Mouse (Mus musculus): Measurements from ENCODE around the gene Exph5. TPM values are rescaled to one million over a fixed set of nuclear protein-coding genes. Genes with fewer than 3 reads are reported as not detected.

Gene Exph5
- 0.13 and 0.27 TPM in 2 replicates for polyA plus RNA-seq (2015; fragmentation: Nextera tagmentation; extraction: Ambion mirVana)

DNA sequence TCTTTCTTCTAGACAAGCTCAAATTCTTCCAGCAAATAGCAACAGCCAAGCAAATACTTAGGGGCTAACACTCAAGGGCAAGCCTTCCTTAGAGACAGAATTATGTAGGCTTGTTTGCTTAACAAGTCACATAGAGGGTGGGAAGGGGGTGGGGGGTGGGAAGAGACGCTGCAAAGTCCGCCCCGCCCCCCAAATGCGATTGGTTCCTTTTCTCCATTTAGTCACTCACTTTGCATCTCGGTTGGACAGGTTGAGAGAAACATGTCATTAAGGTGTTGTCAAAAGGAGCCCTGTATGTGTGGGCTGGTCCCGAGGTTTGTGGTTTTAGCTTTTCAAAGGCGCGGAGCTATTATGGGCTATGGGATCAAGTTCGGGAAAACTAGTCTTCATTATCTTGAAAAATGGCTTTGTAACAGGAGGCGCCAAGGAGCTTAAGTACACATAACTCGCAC lies at the start of gene Exph5:
Exph5 (plus strand) TSS at position 402 of the 452 bp plus-strand sequence.
- H3K9me3 ChIP-seq = no peaks in the 10 kb centered on the region
- H3K27ac ChIP-seq = no peak within 1 kb of the TSS
- H3K4me2 ChIP-seq (replicated peaks) = peak within 1 kb of the TSS; percentile 75
- peak within 1 kb of the TSS; percentile 55; the same call in 1 of the 2 replicates for H3K9ac ChIP-seq (replicated peaks)
- peaks cover 15% of the 10 kb centered on the region; the same call in 1 of the 2 replicates for H3K27me3 ChIP-seq
- ATAC-seq = no peak
- WGBS = 1% methylated on average over 11 of the region's 11 CpGs
- H3K4me3 ChIP-seq (replicated peaks) = peak within 1 kb of the TSS; percentile 40
- H3K4me1 ChIP-seq (replicated peaks) = peaks cover 14% of the 10 kb centered on the region
- no peaks in the 10 kb centered on the region for H3K36me3 ChIP-seq

DNA sequence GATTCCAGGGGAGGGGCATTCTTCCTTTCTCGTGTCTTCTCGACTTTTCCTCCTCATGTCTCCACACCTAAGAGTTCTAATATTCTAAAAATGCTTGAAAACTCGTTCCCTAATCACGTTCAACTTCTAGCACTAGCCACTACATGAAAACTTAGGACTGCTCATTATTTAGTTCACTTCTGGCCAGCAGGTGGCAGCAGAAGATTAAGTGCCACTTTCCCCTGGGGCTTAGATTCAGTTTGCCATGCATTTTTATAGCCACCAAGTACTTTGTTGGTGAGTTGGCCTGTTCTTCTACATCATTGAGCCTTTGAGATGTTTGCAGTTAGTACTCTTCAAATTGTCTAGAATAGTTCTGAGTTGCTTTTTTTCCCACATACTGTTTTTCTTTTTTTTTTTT lies 47.1 kb upstream of the Exph5 start:
- 0 out of 2 replicates have a peak, but pooled peaks have one; percentile 34 for ATAC-seq
- Histone ChIP-seq H3K9ac (replicated peaks) (no peak overlapping the region), H3K27me3 (no peaks in the 10 kb centered on the region), H3K36me3 (no peaks in the 10 kb centered on the region), H3K4me2 (replicated peaks) (no peak overlapping the region), H3K9me3 (no peaks in the 10 kb centered on the region), H3K4me3 (replicated peaks) (no peak overlapping the region), H3K27ac (no peak overlapping the region), H3K4me1 (replicated peaks) (peaks cover 6% of the 10 kb centered on the region; the same call in 1 of the 2 replicates)
- 12% methylated on average over 4 of the region's 4 CpGs for whole genome bisulfite sequencing

DNA sequence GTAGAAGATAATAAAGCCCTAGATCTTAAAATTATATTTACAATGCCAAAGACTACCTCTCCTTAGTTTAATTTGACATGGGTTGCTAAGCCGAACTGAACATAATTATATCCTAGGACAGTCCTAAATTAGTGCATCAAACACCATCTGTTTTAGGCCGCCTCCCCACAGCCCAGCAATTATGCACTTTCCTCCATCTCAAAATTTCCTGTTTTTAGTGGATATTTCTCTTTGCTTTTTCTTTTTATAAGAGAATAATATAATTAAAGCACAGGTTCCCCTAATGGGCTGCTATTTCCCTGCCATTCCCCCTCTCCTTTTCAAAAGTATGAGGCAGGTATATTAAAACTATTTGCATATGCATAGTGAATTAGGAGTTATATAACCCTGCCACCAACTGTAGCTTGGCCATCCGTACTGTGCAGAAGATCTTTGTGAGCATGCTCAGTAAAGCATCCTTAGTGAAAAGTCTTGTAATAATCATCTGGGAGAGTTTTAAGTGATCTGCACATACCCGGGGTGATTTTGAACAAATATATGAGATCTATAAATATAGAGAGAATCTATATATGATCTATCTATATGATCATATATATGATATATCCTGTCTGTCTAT lies 44.7 kb upstream of the Exph5 start:
- H3K27me3 ChIP-seq = no peaks in the 10 kb centered on the region
- H3K9ac ChIP-seq (replicated peaks) = no peak overlapping the region
- peaks cover 6% of the 10 kb centered on the region; the same call in 1 of the 2 replicates for H3K4me1 ChIP-seq (replicated peaks)
- H3K4me3 ChIP-seq (replicated peaks) = no peak overlapping the region
- no peaks in the 10 kb centered on the region for H3K9me3 ChIP-seq
- 87% methylated on average over 4 of the region's 4 CpGs for WGBS
- no peak overlapping the region for H3K27ac ChIP-seq
- no peak for ATAC-seq
- no peaks in the 10 kb centered on the region for H3K36me3 ChIP-seq
- H3K4me2 ChIP-seq (replicated peaks) = no peak overlapping the region

DNA sequence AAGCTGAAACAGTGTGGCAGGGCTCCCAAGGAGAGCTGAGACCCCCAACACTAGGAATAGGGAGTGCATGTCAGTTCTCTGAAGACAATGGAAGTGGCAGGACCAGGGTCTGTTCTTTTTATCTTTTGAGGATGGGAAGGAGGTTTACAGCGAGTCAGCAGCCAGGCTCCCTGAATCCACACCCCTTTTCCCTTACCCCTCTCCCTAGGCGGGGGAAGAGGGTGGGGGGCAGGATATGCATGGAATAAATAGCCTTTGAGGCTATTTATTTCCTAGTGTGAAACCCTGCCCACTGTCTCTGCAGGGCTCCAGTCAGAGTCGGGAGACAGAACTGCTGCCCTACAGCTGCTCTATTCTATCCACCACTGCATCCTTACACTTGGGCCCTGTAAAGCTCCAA lies 43.7 kb upstream of the Exph5 start:
- no peaks in the 10 kb centered on the region for H3K36me3 ChIP-seq
- no peaks in the 10 kb centered on the region for H3K9me3 ChIP-seq
- H3K27me3 ChIP-seq = no peaks in the 10 kb centered on the region
- ATAC-seq = no peak
- no peak overlapping the region for H3K4me3 ChIP-seq (replicated peaks)
- H3K4me2 ChIP-seq (replicated peaks) = no peak overlapping the region
- no peak overlapping the region for H3K27ac ChIP-seq
- peak overlapping the region; percentile 8; the same call in 1 of the 2 replicates for H3K9ac ChIP-seq (replicated peaks)
- 0% methylated on average over 3 of the region's 3 CpGs for WGBS
- peaks cover 6% of the 10 kb centered on the region; the same call in 1 of the 2 replicates for H3K4me1 ChIP-seq (replicated peaks)

DNA sequence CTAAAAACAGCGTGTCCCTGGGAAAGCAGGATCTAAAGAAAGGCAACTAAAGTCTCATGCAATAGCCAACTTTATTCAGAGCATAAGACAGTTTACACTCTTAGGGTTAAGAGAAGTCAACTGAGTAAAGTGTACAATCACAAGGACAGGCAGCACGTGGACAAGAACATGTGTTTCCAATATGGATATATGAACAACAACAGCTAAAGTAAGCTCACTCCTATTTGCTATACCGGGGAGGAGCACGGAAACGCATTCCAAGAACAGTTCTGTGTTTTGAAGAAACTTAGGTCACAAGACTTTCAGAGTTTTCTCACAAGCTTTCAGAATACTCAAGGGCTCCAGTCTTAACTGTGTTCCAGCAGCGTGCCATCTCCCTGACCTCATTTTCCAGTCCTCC lies 43.3 kb upstream of the Exph5 start:
- no peaks in the 10 kb centered on the region for H3K36me3 ChIP-seq
- H3K27me3 ChIP-seq = no peaks in the 10 kb centered on the region
- no peak overlapping the region for H3K4me2 ChIP-seq (replicated peaks)
- H3K4me1 ChIP-seq (replicated peaks) = peaks cover 6% of the 10 kb centered on the region; the same call in 1 of the 2 replicates
- no peak for ATAC-seq
- H3K4me3 ChIP-seq (replicated peaks) = no peak overlapping the region
- WGBS = 44% methylated on average over 6 of the region's 6 CpGs
- H3K9me3 ChIP-seq = no peaks in the 10 kb centered on the region
- 0 out of 2 replicates have a peak overlapping the region, but pooled peaks have one; percentile 8 for H3K9ac ChIP-seq (replicated peaks)
- no peak overlapping the region for H3K27ac ChIP-seq

DNA sequence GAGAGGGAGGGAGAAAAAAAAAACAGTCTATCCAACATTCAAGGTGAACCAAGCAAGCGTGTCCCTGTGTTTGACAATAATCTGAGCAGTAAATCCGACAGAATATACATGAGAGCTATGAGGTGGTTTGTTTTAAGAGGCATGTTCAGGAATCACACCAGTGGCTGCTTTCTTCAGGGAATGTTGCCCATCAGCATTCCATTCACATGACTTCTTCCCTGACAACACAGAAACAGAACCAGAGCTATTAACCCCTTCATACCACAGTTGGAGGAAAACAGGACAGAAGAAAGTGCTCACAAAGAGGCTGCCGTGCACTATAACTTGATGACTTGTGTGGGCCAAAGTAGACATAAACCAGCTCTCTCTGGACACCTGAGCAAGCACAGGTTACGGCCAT lies 37.1 kb upstream of the Exph5 start:
- H3K9me3 ChIP-seq = no peaks in the 10 kb centered on the region
- no peak overlapping the region for H3K4me2 ChIP-seq (replicated peaks)
- H3K4me1 ChIP-seq (replicated peaks) = no peaks in the 10 kb centered on the region
- ATAC-seq = no peak
- H3K36me3 ChIP-seq = no peaks in the 10 kb centered on the region
- no peak overlapping the region for H3K9ac ChIP-seq (replicated peaks)
- H3K27ac ChIP-seq = no peak overlapping the region
- H3K4me3 ChIP-seq (replicated peaks) = no peak overlapping the region
- H3K27me3 ChIP-seq = no peaks in the 10 kb centered on the region
- 76% methylated on average over 4 of the region's 4 CpGs for WGBS

DNA sequence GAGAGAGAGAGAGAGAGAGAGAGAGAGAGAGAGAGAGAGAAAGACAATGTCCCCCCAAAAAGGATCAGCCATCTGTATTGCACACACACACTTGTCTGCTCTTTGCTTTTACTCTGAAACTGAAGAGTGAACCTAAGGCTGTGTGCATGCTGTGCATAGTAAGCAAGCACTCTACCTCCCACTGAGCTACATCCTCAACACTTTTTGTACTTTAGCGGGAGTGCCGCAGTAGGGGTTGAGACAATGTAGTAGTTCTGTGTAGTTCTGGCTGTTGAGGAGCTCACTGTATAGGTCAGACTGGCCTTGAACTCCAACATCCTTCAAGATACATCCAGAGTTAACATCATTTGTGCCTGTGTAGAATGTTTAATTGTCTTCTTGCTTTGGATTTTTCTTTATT lies 35.9 kb upstream of the Exph5 start:
- no peak for ATAC-seq
- no peak overlapping the region for H3K27ac ChIP-seq
- no peaks in the 10 kb centered on the region for H3K4me1 ChIP-seq (replicated peaks)
- WGBS = 52% methylated on average over 2 of the region's 2 CpGs
- no peak overlapping the region for H3K4me3 ChIP-seq (replicated peaks)
- H3K36me3 ChIP-seq = no peaks in the 10 kb centered on the region
- no peak overlapping the region for H3K4me2 ChIP-seq (replicated peaks)
- H3K27me3 ChIP-seq = no peaks in the 10 kb centered on the region
- no peaks in the 10 kb centered on the region for H3K9me3 ChIP-seq
- H3K9ac ChIP-seq (replicated peaks) = no peak overlapping the region

DNA sequence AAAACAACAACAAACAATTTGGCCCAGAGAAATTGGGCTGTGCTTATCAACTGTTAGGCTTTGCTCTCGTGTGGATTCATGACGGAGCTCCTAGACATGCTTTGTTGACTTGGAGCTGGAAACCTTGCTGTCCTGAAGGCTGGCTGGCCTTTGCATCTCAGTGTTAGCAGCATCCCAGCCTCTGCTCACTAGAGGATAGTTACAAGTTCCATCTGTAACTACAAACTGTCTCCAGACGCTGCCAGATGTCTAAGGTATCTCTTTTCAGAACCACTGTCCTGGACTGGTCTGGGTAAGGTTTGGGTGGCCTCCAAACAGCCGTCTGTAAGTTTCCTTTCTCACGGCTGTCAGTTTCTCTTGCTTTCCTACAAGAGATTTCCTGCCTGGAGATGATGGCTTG lies 33.4 kb upstream of the Exph5 start:
- no peak overlapping the region for H3K27ac ChIP-seq
- H3K4me3 ChIP-seq (replicated peaks) = no peak overlapping the region
- H3K9me3 ChIP-seq = no peaks in the 10 kb centered on the region
- H3K36me3 ChIP-seq = no peaks in the 10 kb centered on the region
- WGBS = 79% methylated on average over 5 of the region's 5 CpGs
- H3K9ac ChIP-seq (replicated peaks) = no peak overlapping the region
- no peak for ATAC-seq
- no peaks in the 10 kb centered on the region for H3K4me1 ChIP-seq (replicated peaks)
- no peak overlapping the region for H3K4me2 ChIP-seq (replicated peaks)
- H3K27me3 ChIP-seq = no peaks in the 10 kb centered on the region

DNA sequence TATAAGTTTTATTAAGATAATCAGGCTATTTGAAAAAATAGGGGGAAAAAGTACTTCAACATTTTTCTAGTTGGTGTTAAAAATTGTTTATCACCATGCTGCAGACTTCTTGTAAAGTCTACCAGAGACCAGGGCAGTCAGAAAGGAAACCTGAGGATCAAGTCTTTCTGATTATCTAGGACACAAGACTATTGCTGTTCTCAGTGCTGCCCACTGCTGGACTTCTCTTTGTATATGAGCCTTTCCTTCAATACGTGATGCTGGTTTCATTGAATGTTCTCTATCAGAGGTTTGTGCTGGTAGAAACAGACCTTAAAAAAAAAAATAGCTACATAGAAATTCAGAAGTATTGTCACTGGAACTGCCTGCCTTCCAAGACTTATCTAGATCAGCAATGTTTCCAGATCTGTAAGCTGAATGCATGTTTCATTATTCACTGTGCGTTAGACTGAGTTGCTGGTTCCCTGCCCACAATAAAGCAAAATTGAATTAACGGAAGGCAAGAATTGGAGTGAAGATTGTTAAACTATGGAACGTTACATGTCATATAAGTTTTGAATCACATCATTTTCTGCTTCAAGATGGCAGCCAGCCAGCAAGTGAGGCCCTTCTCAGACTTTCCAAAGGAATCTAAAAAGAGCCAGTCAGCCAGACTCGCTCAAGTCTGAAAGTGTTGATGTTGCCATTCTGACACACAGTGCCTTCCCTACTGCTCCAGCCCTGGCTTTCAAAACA lies 32.6 kb upstream of the Exph5 start:
- Histone ChIP-seq H3K9me3 (no peaks in the 10 kb centered on the region), H3K4me2 (replicated peaks) (no peak overlapping the region), H3K27me3 (no peaks in the 10 kb centered on the region), H3K27ac (no peak overlapping the region), H3K36me3 (no peaks in the 10 kb centered on the region), H3K4me3 (replicated peaks) (no peak overlapping the region), H3K9ac (replicated peaks) (no peak overlapping the region), H3K4me1 (replicated peaks) (no peaks in the 10 kb centered on the region)
- no peak for ATAC-seq
- 81% methylated on average over 5 of the region's 5 CpGs for WGBS

DNA sequence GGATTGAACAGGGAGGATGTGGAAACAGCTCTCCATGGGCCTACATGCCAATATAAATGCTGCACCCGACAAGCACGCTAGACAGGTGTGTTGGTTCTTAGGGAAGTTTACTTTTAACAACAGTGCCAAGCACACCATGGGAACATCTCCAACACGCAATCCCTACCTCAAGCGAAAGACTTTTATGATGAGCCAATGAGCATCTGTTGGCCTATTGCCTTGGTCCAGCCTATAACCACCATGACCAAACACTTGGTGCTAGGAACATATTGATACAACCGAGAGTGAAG lies 32.1 kb upstream of the Exph5 start:
- 97% methylated on average over 5 of the region's 5 CpGs for WGBS

DNA sequence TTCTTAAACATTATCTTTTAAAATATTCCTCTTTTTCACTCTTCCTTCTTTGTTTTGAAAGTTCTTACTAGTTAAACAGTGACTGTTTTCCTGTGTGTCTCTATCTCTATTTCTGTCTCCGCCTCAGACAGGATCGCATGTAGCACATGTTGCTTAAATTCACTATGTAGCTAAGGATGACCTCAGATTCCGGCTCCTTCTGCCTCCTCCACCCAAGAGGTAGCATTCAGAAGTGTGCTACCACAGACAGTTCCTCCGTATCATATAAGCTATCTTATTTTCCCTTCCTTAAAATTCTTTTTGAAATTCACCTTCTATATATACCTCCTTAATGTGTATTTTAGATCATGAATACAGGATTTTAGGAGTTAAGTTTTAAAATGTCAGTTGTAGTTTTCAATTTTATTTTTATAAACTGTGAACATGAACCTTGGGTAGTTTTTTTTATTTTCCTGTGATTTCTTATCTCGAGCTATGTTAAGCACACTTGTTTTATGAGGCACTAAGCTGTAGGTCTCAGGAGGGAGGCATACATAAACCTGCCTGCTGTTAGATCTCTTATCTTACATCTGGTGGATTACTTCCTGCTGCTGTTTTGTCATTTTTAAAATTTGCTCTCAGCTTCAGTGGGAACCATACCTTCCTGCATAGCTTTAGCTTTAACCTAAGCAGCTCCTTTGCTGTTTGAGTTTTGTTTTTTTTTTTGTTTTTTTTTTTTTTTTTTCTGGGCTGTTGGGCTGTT lies 30.0 kb upstream of the Exph5 start:
- 81% methylated on average over 5 of the region's 5 CpGs for WGBS
- ATAC-seq = no peak
- H3K9ac ChIP-seq (replicated peaks) = no peak overlapping the region
- H3K4me2 ChIP-seq (replicated peaks) = no peak overlapping the region
- no peaks in the 10 kb centered on the region for H3K27me3 ChIP-seq
- H3K36me3 ChIP-seq = no peaks in the 10 kb centered on the region
- no peaks in the 10 kb centered on the region for H3K4me1 ChIP-seq (replicated peaks)
- no peak overlapping the region for H3K4me3 ChIP-seq (replicated peaks)
- H3K27ac ChIP-seq = no peak overlapping the region
- H3K9me3 ChIP-seq = no peaks in the 10 kb centered on the region

More for the DNA sequence above, 32.1 kb upstream of the Exph5 start:
- Histone ChIP-seq H3K4me1 (replicated peaks) (no peaks in the 10 kb centered on the region), H3K4me3 (replicated peaks) (no peak overlapping the region), H3K36me3 (no peaks in the 10 kb centered on the region), H3K27me3 (no peaks in the 10 kb centered on the region), H3K27ac (no peak overlapping the region), H3K9me3 (no peaks in the 10 kb centered on the region), H3K4me2 (replicated peaks) (no peak overlapping the region), H3K9ac (replicated peaks) (no peak overlapping the region)
- no peak for ATAC-seq

DNA sequence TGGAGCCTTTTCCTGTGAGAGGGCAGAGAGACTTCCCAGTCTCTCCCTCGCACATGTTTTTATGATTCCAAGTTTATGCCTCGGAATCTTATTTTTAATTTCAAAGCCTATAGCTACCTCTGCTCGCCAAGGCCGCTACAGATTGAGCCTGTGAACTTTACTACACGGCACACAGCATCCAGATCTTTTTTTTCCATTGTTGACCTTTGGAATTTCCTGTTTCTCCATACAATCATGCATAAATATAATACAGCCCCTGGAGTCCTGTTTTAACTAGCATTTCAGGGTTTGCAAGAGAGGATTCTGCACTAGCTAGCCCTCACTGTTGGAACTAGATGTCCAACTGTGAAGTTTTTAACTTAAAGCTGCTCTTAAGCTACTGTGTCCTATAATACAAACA lies 29.3 kb upstream of the Exph5 start:
- Histone ChIP-seq H3K27ac (no peak overlapping the region), H3K27me3 (no peaks in the 10 kb centered on the region), H3K9me3 (no peaks in the 10 kb centered on the region), H3K4me3 (replicated peaks) (no peak overlapping the region), H3K36me3 (no peaks in the 10 kb centered on the region), H3K9ac (replicated peaks) (no peak overlapping the region), H3K4me2 (replicated peaks) (no peak overlapping the region), H3K4me1 (replicated peaks) (no peaks in the 10 kb centered on the region)
- 66% methylated on average over 5 of the region's 5 CpGs for WGBS
- ATAC-seq = no peak
